Mouse (Mus musculus) midbrain, embryonic 13.5 days (tissue): ENCODE measurements at regions not wholly inside any gene's neighbourhood (a gene's known extent, or its start where the extent isn't known, plus 50 kb on each side); places are given as distances from the start of the nearest gene placed in this dataset.
A peak's percentile ranks its signal among the peaks of the same experiment; 100 is the strongest.

Source experiments
- ATAC-seq: fragments of 200-750 bp; cut with Nextera tagmentation; 2 replicates; pipeline ENCODE4 v1.8.0; 2017; ENCODE audit warnings: mild to moderate bottlenecking, moderate TSS enrichment, moderate library complexity
- H3K27ac ChIP-seq: fragments of 300-500 bp; sonication (generic); 2 replicates; pipeline ENCODE4 v1.5.1; 2015; ENCODE audit warnings: inconsistent platforms, mild to moderate bottlenecking, moderate library complexity
- H3K27me3 ChIP-seq: fragments of 300-500 bp; sonication (generic); 2 replicates; pipeline ENCODE4 v1.6.1; 2015; ENCODE audit warnings: mild to moderate bottlenecking, inconsistent platforms
- H3K36me3 ChIP-seq: fragments of 300-500 bp; sonication (generic); 2 replicates; pipeline ENCODE4 v1.6.1; 2015; ENCODE audit warnings: mild to moderate bottlenecking, inconsistent platforms
- H3K4me1 ChIP-seq: fragments of 300-500 bp; sonication (generic); replicated peaks from 2 replicates; pipeline ENCODE4 v1.6.1; 2015; ENCODE audit warnings: inconsistent platforms
- H3K4me2 ChIP-seq: fragments of 300-500 bp; sonication (generic); replicated peaks from 2 replicates; pipeline ENCODE4 v1.6.1; 2015; ENCODE audit warnings: moderate library complexity, mild to moderate bottlenecking, inconsistent platforms
- H3K4me3 ChIP-seq: fragments of 300-500 bp; sonication (generic); replicated peaks from 2 replicates; pipeline ENCODE4 v1.5.1; 2015; ENCODE audit warnings: mild to moderate bottlenecking, inconsistent platforms
- H3K9ac ChIP-seq: fragments of 300-500 bp; sonication (generic); replicated peaks from 2 replicates; pipeline ENCODE4 v1.6.1; 2015; ENCODE audit warnings: mild to moderate bottlenecking, inconsistent platforms
- H3K9me3 ChIP-seq: fragments of 300-500 bp; sonication (generic); 2 replicates; pipeline ENCODE4 v1.6.1; 2016; ENCODE audit warnings: mild to moderate bottlenecking, inconsistent platforms
- WGBS: fragments of 180-500 bp; shearing (Covaris S2); methylation state at CpG from one replicate; pipeline ENCODE4 v1.1.7; 2015; 5-methylcytosine and 5-hydroxymethylcytosine counted together

- H3K27me3 ChIP-seq, result no peaks in the 10 kb centered on the region
- ATAC-seq, result no peak; the same call in 1 of the 2 replicates
- no peak overlapping the region for H3K4me2 ChIP-seq
- H3K9ac ChIP-seq, result no peak overlapping the region
- WGBS, result 38% methylated on average over 4 of the region's 4 CpGs
- H3K27ac ChIP-seq, result no peak overlapping the region
- no peaks in the 10 kb centered on the region for H3K9me3 ChIP-seq
- H3K36me3 ChIP-seq, result no peaks in the 10 kb centered on the region
- peaks cover 17% of the 10 kb centered on the region for H3K4me1 ChIP-seq
- no peak overlapping the region for H3K4me3 ChIP-seq
Measured at GRCm38 (mm10) chr5:85779205-85779604, 286.2 kb downstream of the Cenpc1 start.

- Histone ChIP-seq H3K27ac (no peak overlapping the region), H3K4me1 (no peaks in the 10 kb centered on the region), H3K9me3 (no peaks in the 10 kb centered on the region), H3K4me3 (no peak overlapping the region), H3K27me3 (no peaks in the 10 kb centered on the region), H3K36me3 (no peaks in the 10 kb centered on the region), H3K9ac (no peak overlapping the region), H3K4me2 (no peak overlapping the region)
- WGBS, result 96% methylated on average over 4 of the region's 4 CpGs
- ATAC-seq, result no peak
Measured at GRCm38 (mm10) chr5:85772660-85773059, 292.7 kb downstream of the Cenpc1 start.

- no peak; the same call in 1 of the 2 replicates for ATAC-seq
- no peaks in the 10 kb centered on the region for H3K4me1 ChIP-seq
- H3K27me3 ChIP-seq, result no peaks in the 10 kb centered on the region
- H3K4me3 ChIP-seq, result no peak overlapping the region
- H3K9me3 ChIP-seq, result no peaks in the 10 kb centered on the region
- no peak overlapping the region for H3K4me2 ChIP-seq
- H3K27ac ChIP-seq, result no peak overlapping the region
- 67% methylated on average over 4 of the region's 4 CpGs for WGBS
- H3K36me3 ChIP-seq, result no peaks in the 10 kb centered on the region
- no peak overlapping the region for H3K9ac ChIP-seq
Measured at GRCm38 (mm10) chr5:85772086-85772485, 293.3 kb downstream of the Cenpc1 start.

DNA sequence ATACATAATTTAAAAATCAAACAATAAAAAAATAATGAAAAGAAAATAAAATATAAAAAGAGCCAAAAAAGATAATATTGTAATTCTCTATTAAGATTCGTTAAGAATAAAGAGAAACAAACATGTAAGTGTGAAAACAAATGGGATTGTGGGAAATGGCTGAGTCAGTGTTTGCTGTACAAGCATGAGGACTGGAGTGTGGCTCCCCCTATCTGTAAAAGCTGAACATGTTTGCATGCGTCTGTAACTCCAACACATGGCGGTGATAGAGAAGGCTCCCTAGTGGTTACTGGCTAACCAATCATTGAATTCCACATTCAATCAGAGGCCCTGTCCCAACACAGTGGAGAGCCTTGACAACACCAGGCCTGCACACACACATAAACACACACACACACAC is 298.2 kb downstream of the Cenpc1 start:
- no peaks in the 10 kb centered on the region for H3K4me1 ChIP-seq
- no peaks in the 10 kb centered on the region for H3K36me3 ChIP-seq
- 90% methylated on average over 3 of the region's 3 CpGs for WGBS
- no peaks in the 10 kb centered on the region for H3K27me3 ChIP-seq
- no peak overlapping the region for H3K4me3 ChIP-seq
- H3K9ac ChIP-seq, result no peak overlapping the region
- ATAC-seq, result no peak
- H3K27ac ChIP-seq, result no peak overlapping the region
- H3K4me2 ChIP-seq, result no peak overlapping the region
- H3K9me3 ChIP-seq, result no peaks in the 10 kb centered on the region

- H3K27me3 ChIP-seq, result no peaks in the 10 kb centered on the region
- H3K27ac ChIP-seq, result no peak overlapping the region
- no peaks in the 10 kb centered on the region for H3K9me3 ChIP-seq
- no peak overlapping the region for H3K4me3 ChIP-seq
- H3K4me2 ChIP-seq, result no peak overlapping the region
- no peaks in the 10 kb centered on the region for H3K36me3 ChIP-seq
- H3K9ac ChIP-seq, result no peak overlapping the region
- WGBS, result 77% methylated on average over 8 of the region's 8 CpGs
- ATAC-seq, result no peak
- H3K4me1 ChIP-seq, result no peaks in the 10 kb centered on the region
Measured at GRCm38 (mm10) chr5:85756716-85757115, 308.7 kb downstream of the Cenpc1 start.

DNA sequence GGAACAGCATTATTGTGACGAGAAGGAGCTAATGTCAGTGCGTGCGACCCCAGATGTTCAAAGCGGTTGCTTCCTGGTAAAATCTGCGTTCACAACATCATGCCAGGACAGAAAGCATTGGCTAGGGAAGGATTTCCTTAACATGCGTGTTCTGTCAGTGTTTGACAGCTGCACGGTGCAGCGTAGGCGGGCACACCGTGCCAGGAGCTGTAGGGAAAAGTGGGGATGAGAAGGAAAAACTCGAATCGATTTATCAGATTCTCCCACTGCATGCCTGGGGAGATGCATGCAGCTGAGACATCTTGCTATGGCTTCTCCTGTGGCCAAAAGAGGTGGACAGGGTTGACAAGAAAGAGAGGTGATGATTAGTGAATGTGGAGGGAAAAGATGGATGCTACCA is 311.2 kb downstream of the Cenpc1 start:
- Histone ChIP-seq H3K27me3 (no peaks in the 10 kb centered on the region), H3K27ac (no peak overlapping the region), H3K9ac (no peak overlapping the region), H3K9me3 (no peaks in the 10 kb centered on the region), H3K36me3 (no peaks in the 10 kb centered on the region), H3K4me2 (no peak overlapping the region), H3K4me1 (no peaks in the 10 kb centered on the region), H3K4me3 (no peak overlapping the region)
- WGBS, result 84% methylated on average over 12 of the region's 12 CpGs
- ATAC-seq, result no peak; the same call in 1 of the 2 replicates

GRCm38 (mm10) chr5:85753109-85753508 is 312.3 kb downstream of the Cenpc1 start:
- WGBS, result 74% methylated on average over 3 of the region's 3 CpGs
- no peak overlapping the region for H3K4me3 ChIP-seq
- ATAC-seq, result no peak
- H3K4me2 ChIP-seq, result no peak overlapping the region
- H3K9ac ChIP-seq, result no peak overlapping the region
- no peaks in the 10 kb centered on the region for H3K4me1 ChIP-seq
- H3K27me3 ChIP-seq, result no peaks in the 10 kb centered on the region
- no peak overlapping the region for H3K27ac ChIP-seq
- no peaks in the 10 kb centered on the region for H3K36me3 ChIP-seq
- H3K9me3 ChIP-seq, result no peaks in the 10 kb centered on the region

- Histone ChIP-seq H3K27ac (no peak overlapping the region), H3K36me3 (no peaks in the 10 kb centered on the region), H3K4me2 (no peak overlapping the region), H3K4me3 (no peak overlapping the region), H3K4me1 (no peaks in the 10 kb centered on the region), H3K9me3 (no peaks in the 10 kb centered on the region), H3K27me3 (no peaks in the 10 kb centered on the region), H3K9ac (no peak overlapping the region)
- ATAC-seq, result no peak
- 64% methylated on average over 2 of the region's 2 CpGs for WGBS
Measured at GRCm38 (mm10) chr5:85751649-85752048, 313.7 kb downstream of the Cenpc1 start.

DNA sequence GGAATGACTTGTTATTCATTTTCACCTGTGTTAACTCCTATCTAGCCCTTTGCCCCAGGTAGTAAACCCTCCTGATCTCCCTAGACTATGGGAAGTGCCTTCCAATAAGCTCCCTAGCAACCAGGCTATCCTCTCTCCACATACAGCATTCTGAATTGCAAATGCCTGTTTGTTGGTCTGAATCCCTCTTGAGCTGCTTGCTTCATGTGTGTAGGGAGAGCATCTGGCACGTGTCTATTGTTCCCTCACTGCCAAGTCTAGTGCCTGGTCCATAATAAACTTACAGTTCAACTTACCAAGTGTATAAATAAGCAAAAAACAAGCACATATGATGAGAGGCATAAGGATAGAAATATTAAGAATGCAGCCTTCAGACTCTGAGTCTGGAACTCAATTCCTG is 314.5 kb downstream of the Cenpc1 start:
- Histone ChIP-seq H3K4me3 (no peak overlapping the region), H3K27me3 (no peaks in the 10 kb centered on the region), H3K27ac (no peak overlapping the region), H3K9me3 (no peaks in the 10 kb centered on the region), H3K4me2 (no peak overlapping the region), H3K36me3 (no peaks in the 10 kb centered on the region), H3K9ac (no peak overlapping the region), H3K4me1 (no peaks in the 10 kb centered on the region)
- WGBS, result 40% methylated on average over 1 of the region's 1 CpGs
- ATAC-seq, result peak; percentile 50; the same call in 1 of the 2 replicates

- H3K27ac ChIP-seq, result no peak overlapping the region
- no peak overlapping the region for H3K4me3 ChIP-seq
- H3K9me3 ChIP-seq, result no peaks in the 10 kb centered on the region
- H3K36me3 ChIP-seq, result no peaks in the 10 kb centered on the region
- 34% methylated on average over 3 of the region's 3 CpGs for WGBS
- no peak for ATAC-seq
- H3K27me3 ChIP-seq, result no peaks in the 10 kb centered on the region
- no peaks in the 10 kb centered on the region for H3K4me1 ChIP-seq
- no peak overlapping the region for H3K9ac ChIP-seq
- H3K4me2 ChIP-seq, result no peak overlapping the region
Measured at GRCm38 (mm10) chr5:85729613-85730012, 335.8 kb downstream of the Cenpc1 start.

DNA sequence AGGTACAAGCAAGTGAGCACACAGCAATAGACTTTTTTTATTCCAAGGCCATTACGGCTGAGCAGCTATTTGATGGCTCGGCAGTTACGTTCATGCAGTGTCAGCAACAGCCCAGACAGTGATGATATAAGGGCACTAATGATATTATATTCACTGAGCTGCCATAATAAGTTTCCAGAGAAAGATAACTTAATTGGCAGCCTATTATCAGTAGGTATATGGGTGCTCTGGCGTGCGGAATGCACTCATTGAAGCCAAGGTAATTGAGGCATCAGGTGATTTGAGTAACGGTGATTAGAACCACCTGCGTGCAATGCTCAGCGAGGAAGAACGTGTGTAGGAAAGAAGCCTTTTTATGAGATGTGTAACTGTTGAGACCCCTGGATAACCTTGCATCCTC is 358.0 kb downstream of the Cenpc1 start:
- peak; percentile 37; the same call in 1 of the 2 replicates for ATAC-seq
- Histone ChIP-seq H3K4me3 (no peak overlapping the region), H3K36me3 (no peaks in the 10 kb centered on the region), H3K27me3 (no peaks in the 10 kb centered on the region), H3K9me3 (no peaks in the 10 kb centered on the region), H3K9ac (no peak overlapping the region), H3K4me2 (no peak overlapping the region), H3K27ac (no peak overlapping the region), H3K4me1 (peaks cover 4% of the 10 kb centered on the region)
- WGBS, result 76% methylated on average over 9 of the region's 9 CpGs

GRCm38 (mm10) chr5:85706598-85706997 is 358.8 kb downstream of the Cenpc1 start:
- WGBS, result 23% methylated on average over 1 of the region's 1 CpGs
- no peak for ATAC-seq
- peaks cover 4% of the 10 kb centered on the region for H3K4me1 ChIP-seq
- H3K4me3 ChIP-seq, result no peak overlapping the region
- no peaks in the 10 kb centered on the region for H3K36me3 ChIP-seq
- no peak overlapping the region for H3K4me2 ChIP-seq
- H3K27me3 ChIP-seq, result no peaks in the 10 kb centered on the region
- H3K9ac ChIP-seq, result no peak overlapping the region
- H3K9me3 ChIP-seq, result no peaks in the 10 kb centered on the region
- H3K27ac ChIP-seq, result no peak overlapping the region

DNA sequence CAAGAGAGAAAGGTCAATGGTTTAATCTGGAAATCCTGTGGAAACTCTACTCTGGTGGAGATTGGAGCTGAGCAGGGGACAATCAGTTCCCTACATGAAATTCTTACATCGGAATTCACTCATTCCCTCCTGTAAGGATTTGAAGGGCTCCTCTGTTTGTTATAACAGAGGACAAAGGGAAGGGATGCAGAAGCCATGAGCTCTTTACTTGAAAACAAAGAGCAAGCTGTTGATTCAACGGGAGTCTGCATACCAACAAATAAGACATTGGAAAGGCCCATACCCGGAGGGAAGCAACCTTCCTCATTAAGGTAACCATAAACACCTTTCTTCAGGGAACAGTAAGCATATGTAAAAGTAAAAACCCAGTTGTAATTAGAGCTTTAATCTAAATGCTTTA is 359.3 kb downstream of the Cenpc1 start:
- Histone ChIP-seq H3K27me3 (no peaks in the 10 kb centered on the region), H3K36me3 (no peaks in the 10 kb centered on the region), H3K9ac (no peak overlapping the region), H3K4me3 (no peak overlapping the region), H3K4me2 (no peak overlapping the region), H3K4me1 (peaks cover 4% of the 10 kb centered on the region), H3K27ac (no peak overlapping the region), H3K9me3 (no peaks in the 10 kb centered on the region)
- no peak for ATAC-seq
- 5% methylated on average over 3 of the region's 3 CpGs for WGBS
